Mouse (Mus musculus) monocyte, adult 5-6 weeks (primary cell): ENCODE measurements around the gene Rasa1. TPM values are rescaled to one million over a fixed set of nuclear protein-coding genes. Genes with fewer than 3 reads are reported as not detected.
A peak's percentile ranks its signal among the peaks of the same experiment; 100 is the strongest.

ENCODE experiments used
- ATAC-seq: fragments of 153-309, 156-312 bp; replicated peaks from 2 replicates; pipeline ENCODE4 v1.8.0; 2017; ENCODE audit warnings: mild to moderate bottlenecking; ENCODE audit not compliant: low TSS enrichment, insufficient number of reproducible peaks, severe bottlenecking, poor library complexity, low FRiP score
- total RNA-seq: library from RNA; stranded (forward); fragments of 200-1000, 200-491, 200-594 nt; gene quantifications from 3 replicates; pipeline ENCODE4 v1.2.3, GENCODE M21; 2017

The Rasa1 gene
- total RNA-seq = 152 to 291 TPM (median 189 TPM) in 3 replicates

DNA sequence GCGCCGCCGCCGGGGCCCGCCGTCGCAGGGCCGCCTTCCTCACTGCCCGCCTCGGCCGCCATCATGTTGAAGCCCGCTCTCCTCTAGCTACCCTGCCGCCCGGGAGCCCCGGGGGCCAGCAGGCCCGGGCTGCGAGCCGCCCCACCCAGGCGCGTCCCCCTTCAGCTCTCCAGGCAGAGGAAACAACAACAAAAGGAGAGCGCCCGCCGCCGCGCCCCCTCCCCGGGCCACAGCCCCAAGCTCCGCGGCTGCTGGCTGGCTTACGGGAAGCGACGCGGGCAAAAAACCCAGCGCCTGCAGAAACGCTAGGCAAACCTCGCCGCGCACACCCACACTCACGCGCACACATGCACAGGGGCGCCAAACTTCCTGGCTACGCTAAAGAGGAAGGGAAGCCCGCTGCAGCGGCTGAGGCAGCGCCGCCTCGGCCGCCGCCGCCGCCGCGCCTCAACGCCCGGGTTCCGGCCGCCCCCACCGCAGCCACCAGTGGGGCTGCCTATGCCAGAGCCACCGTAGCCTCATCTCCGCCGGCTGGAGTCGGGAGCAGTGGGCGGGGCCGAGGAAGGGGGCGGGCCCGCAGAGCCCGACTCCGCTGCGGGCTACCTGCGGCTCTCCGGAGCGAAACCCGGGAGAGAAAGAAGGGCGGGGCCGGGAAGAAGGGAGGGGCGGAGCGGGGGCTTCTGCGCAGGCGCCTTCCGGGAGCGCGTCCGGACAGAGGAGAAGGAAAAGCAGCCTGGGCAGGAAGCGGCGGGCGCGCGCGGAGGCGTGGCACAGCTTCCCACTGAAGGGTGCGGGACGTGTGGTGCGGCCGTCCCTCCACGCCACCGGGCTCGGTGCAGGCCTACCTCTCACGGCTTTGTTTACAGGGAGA, at the start of gene Rasa1:
Gene Rasa1, minus strand, starts transcription at position 288 of the 871 bp plus-strand sequence.
- peak; percentile 87 for ATAC-seq

DNA sequence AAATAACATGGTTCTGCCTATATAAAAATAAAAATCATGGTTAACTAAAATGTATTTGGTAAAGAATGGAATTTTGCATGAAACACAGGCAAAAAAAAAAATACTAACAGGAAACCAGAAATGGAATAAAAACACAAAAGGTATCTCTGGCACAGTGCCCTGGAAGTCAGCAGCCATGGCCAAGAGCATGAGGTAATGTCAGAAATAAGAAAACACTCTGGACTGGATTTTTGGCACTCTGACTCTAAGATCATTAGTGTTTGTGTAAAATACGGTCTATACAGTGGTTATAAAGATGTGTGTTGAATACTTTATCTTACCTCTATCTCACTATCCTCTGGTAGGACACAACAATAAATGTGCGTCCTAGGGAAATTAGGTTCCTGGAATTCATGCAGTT, 22.6 kb upstream of the Rasa1 start:
- ATAC-seq = no peak

DNA sequence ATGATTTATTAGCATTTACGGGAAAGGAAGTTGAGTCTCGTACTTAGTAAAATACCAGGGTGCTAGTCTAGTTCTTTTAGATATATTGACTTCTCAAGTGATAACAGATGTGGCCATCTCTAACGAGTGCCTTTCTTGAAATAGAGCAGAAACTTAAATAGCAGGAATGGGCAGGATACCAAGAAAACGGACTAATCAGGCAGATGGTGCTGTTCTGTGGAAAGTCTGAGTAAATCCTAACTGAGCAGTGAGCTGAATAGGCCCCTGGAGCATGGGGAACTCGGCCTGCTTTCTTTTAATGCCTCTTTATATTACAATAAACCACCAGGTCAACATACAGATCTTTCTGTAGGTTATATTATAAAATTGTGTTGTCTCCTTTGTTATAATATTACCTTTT, 22.0 kb upstream of the Rasa1 start:
- ATAC-seq = no peak

DNA sequence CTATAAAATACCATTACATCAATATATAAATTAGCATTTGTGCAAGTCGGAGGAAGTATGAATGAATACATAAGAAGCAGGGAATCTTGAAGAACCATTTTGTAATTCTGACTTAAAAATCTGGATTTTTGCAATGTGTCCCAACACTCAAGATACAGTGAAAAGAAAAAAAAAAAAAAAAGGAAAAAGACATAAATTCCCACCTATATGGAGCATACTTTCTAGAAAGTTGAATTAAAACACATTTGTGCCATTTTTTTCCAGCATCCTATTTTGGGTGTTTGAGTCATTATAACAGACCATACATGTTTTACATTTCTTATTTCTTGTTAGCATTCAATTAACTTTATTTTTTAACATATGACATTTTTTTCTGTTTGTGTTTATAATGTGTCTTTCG, 21.6 kb upstream of the Rasa1 start:
- no peak for ATAC-seq

DNA sequence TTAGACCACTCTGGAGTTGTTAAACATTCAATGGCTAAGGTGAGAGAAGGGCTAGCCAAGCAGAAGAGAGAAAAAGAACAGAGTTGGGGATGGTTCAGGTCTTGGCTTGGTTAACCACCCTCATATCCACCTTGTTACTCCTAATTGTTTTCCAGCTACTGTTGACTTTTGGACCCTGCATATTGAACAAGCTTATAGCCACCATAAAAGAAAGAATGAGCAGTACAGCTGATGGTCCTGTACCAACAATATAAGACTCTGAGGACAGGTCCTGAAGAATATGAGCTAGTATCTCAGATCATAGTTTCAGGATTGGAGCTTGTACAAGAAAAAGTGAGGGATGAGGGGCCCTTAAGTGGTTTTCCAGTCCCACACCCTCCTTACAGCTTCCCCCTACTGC, 17.1 kb upstream of the Rasa1 start:
- ATAC-seq = no peak

DNA sequence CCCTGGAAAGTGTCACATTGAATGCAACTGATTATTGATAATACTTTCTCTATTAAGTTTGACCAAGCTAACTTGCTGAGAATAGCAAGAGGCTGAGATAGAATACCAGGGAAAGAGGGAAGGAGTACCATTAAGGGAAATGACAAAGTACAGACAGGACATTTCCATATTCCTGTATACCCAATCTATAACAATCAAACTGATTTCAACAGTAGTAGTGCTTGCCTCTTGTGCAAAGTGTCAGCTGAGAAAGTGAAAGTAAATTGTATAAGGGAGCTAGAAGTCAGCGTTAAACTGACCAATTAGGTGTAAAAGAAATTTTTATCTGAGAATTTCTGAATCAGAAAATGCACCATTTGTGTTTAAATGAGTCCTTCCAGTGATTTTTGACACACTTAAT, 1.7 kb upstream of the Rasa1 start:
- ATAC-seq = no peak

DNA sequence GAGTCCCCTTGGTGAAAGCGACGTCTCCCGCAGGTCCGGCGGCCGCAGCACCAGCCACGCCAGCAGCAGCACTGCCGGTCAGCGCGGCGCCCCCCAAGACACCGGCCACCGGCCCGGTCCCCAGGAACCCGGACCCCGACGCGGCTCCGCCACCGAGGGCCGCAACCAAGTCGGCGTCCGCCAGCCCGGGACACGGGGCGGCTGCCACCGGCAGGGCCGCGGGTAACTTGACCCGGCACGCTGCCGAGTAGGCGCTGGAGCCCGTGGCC, 422 bp downstream of the Rasa1 start:
- ATAC-seq = no peak

DNA sequence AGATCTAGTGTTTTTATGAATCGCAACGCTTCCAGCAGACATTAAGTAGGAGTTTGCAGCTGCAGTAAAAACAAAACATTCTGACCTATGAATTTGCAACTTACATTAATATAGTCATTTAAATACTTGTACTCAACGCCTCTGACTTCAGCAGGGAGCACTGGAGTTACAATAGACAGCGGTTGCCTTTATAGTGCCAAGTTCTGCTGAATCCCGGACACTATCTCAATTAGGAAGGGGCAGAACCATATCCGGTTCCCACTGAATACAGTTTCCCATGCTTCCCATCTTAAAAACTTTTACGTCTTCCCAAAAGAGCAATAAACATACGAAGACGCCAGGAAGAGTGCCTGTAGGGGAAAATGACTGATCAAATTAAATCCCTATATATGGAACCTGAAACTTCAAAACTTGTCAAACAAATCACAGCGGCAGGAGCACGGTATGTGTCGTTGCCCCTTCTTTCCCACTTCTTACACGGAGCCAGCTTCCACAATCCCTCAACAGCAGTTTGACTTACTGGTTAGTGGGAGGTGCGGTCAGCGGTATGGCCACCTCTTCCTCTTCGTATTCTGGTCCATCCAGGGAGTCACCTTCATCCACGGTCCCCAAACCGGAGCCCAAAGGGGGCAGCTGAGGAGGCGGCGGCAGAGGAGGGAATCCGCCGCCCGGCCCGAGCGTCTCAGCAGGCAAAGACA, 905 bp downstream of the Rasa1 start:
- ATAC-seq = peak; percentile 25; the same call in 1 of the 2 replicates

DNA sequence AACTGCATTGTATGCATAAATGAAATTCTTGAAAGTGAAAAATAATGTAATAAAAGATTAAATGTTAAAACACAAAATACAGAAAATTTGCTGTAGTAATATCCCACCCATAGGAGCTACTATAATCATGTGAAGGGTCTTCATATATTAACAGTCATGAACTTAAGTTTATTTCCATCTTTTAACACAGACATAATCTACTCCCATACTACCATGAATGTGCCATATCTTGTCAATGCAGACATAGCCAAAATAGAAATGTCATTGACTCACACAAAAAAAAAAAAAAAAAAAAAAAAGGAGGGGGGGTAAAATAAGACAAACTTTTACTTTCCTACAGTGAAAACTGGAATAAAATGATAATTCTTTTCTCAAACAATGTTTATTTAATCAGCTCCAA, 6.3 kb downstream of the Rasa1 start:
- ATAC-seq = no peak

DNA sequence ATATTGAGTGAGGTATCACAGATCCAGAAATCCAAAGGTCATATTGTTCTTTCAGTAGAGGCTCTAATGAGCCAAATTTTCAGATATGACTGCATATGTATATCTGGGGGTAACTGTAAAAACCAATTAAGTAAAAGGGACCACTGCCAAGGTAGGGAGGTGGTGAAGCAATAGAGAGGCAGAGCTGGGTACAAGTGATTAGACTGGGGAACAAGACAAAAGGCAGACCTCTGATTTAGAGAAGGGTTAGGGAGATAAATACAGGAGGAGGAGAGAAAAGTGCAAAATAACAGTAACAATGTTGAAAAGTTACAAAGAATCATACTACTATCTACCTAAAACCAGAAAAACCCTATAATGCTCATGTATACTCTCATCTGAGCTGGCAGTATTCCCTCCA, 10.0 kb downstream of the Rasa1 start:
- ATAC-seq = no peak

DNA sequence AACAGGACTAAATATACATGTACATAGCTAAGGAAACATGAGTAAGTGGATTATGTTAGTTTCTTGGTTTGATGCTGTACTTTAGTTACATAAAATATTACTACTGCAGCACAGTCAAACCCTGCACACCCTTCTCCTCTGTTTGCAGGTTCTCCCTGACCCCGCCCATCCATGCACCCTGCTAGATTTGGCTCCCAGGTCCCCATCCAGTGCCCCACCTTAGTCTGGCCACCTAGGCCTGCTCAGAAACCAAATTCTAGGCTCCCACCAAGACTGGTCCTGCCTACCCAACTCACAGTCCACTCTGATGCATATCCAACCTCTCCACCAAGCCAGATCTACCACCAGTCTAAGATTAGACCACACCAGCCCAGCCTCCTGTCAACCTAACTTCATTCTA, 14.4 kb downstream of the Rasa1 start:
- 0 out of 2 replicates have a peak, but pooled peaks have one; percentile 17 for ATAC-seq

DNA sequence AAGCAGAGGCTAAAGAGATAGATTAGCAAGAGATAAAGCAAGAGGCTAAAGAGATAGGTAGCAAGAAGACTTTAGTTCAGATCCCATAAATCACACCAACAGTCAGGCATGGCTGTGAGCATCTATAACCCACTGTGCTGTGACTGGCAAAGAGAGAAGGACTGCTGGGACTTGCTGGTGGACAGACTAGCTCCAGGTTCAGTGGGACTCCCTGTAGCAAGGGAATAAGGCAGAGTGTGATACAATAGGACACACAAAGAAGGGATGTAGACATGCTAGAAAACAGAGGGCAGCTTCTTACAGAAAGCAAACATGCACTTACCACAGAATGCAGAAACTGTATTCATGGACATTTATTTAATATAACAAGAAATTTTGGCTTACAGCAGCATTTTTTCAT, 15.1 kb downstream of the Rasa1 start:
- ATAC-seq = no peak

DNA sequence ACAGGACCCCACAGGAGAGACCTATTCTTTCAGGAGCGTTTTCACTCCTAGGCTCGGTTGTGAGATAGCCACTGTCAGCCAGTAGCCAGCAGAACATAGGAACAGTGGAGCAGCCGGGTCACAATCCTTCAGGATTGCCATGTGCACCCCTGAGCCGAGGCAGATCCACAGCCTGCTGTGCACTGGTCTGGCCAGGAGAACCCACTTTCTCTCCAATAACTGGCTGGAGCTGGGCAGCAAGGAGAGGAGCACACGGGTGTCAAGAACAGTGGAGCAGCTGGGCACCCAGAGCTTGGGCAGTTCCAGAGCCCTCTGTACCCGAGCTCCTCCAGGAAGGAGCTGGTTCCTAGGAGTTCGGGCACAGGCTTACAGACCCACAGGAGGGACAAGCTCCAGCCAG, 50.2 kb downstream of the Rasa1 start:
- no peak for ATAC-seq

DNA sequence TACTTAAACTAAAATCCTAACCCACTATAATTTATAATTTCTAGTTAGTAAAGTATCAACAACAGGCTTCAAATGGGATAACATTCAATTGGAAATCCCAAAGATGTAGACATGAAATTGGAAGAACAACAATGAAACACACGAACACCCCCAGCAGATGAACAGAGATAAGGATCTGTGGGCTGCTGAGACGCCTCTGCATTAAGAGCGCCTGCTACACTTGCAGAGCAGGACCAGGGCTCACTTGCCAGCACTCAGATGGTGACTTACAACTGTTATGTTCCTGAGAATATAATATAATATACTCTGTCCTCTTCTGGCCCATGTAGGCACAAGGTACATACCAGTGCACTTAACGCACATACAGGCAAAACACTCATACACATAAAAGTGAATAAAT, 70.3 kb downstream of the Rasa1 start:
- ATAC-seq = no peak

DNA sequence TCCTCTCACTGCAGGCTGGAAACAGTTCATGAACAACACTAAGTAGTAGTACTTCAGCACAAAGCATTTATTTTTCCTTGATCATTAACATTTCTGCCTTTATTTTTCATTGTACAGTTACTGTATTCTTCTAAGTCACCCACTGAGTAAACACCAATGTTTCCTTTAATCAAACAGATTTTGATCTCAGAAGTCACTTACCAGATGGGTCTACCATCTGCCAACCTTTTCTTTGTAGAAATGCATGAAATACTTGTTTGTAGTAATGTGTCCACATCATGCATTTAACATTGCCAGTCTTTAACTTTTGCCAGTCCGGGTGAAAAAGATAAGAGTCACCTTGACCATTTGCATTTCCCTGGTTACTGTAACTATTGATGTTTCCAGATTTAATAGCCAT, 78.6 kb downstream of the Rasa1 start:
- no peak for ATAC-seq

DNA sequence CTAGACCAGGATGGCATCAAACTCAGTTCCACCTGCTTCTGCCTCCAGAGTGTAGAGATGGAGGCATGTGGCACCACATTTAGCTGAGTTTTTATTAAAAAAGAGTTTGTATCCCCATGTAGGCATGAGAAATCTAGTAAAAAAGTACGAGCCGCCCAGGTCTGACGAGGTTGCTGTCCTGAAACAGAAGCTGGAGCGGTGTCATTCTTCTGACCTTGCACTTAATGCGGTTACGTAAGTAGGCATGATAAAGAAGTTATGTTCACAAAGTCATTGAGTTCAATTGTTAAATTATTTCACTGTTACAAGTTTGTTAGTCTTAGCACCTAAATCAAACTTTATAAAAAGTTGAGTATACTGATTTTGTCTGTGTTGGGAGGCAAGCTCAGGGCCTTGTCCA, 80.3 kb downstream of the Rasa1 start:
- ATAC-seq = no peak

DNA sequence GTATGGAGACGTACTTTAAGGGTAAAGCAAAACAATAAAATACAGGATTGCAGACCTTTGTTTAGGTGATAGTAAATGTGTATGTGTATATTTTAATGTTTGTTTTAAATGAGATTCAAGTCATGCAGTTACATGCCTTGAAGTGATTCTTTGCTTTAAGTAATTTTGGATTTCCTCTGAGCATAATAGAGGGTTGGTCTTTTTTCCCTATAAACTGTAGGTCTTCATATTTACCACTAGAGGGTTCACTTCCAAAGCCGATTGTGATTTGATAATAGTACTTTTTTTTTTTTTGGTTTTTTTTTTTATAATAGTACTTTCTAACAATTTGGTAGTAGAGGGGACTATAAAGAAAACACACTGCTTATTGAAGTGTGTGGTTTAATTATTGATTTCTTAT, 81.4 kb downstream of the Rasa1 start:
- no peak for ATAC-seq

DNA sequence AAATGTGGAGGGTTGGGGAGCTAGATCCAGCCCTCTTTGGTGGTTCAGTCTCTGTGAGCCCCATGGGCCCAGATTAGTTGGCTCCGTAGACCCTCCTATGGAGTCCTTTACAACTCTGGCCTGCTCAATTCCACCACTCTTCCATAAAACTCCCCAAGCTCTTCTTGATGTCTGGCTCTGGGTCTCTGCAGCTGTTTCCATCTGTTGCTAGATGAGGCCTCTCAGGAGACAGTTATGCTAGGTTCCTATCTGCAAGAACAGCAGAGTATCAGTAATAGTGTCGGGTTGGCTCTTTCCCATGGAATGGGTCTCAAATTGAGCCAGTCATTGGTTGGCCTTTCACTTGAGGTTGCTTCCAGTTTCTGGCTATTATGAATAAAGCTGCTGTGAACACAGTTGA, 97.7 kb downstream of the Rasa1 start:
- ATAC-seq = no peak

DNA sequence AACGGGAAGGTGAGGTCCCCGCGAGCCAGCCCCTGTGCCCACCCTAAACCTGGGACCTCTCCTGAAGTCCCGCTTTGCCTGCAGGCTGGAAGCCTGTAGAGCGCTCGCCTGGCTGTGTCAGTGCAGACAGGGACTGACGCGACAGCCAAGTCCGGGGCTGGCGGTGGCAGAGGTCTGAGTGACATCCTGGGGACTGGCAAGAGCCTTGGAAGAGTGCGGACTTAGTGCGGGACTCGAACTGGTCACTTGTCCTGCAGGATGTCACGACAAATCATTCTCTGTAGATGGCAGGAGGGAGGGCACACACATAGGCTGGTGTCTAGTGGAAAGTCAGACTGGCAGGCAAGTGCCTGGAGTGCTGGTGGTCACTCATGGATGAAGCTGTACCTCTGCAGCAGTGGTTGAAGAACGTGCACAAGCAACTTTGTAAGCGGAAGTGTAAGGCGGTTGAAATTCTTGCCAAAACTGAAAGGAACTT, 99.2 kb downstream of the Rasa1 start:
- peak; percentile 41 for ATAC-seq

DNA sequence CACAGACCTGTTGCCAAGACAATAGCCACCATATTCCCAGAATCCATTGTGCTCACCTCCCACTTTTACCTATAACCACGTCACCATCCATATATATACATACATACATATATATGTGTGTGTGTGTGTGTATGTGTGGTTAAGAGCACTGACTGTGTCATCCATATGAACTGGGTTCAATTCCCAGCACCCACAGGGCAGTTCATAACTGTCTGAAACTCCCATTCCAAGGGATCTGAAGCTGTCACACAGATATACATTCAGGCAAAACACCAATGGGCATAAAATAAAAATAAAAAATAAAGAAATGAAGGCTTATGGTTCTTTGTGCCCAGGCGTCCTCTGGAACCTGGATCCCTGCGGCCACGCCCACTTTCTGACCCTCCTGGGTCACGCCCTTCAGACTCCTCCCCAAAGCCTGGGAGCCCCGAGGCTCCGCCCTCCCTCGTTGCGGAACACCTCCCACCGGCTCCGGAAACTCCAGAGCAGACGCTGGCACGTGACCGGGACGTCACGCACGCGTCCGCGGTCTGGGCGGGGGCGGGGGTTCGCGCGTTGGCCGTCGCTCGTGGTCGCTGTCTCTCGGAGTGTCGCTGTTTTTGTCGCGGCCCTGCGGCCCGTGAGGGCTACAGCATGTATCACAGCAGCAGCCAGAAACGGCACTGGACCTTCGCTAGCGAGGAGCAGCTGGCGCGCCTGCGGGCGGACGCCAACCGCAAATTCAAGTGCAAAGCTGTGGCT, 99.9 kb downstream of the Rasa1 start, which contains the start of gene Ccnh:
Gene Ccnh, plus strand, starts transcription at position 506 of the 741 bp plus-strand sequence.
- ATAC-seq = peak; percentile 95
